Mouse (Mus musculus) gastrocnemius, postnatal 4 days (tissue): ENCODE measurements around the gene Mettl23. TPM values are rescaled to one million over a fixed set of nuclear protein-coding genes. Genes with fewer than 3 reads are reported as not detected.
"Not testable (repeated sequence)": the region's sequence is repeated elsewhere in the genome, so short reads cannot be mapped to it uniquely, and the experiment has no call there.

Experiments used
- DNase-seq, 2 experiments: peaks; one replicate each; pipeline ENCODE4 v3.0.0; 2021 to 2022; ENCODE audit warnings: low spot score in 2 of 2, mixed read lengths in 2 of 2
- total RNA-seq, 2 experiments: library from RNA; stranded (reverse); gene quantifications; 2 replicates each; pipeline ENCODE4 v1.2.3; 2021

Mettl23 gene
- total RNA-seq, 2 experiments from 2014 or later: 23.7 to 26.6 TPM

GRCm38 (mm10) chr11:116817567-116817966, 25.5 kb upstream of the Mettl23 start:
- DNase-seq: no peak

- no peak for DNase-seq
Measured at GRCm38 (mm10) chr11:116818722-116819121, 24.4 kb upstream of the Mettl23 start.

GRCm38 (mm10) chr11:116819932-116820593, 23.0 kb upstream of the Mettl23 start:
- DNase-seq: no peak

GRCm38 (mm10) chr11:116821057-116821940, 21.8 kb upstream of the Mettl23 start:
- no peak for DNase-seq

GRCm38 (mm10) chr11:116822215-116822614, 20.9 kb upstream of the Mettl23 start:
- no peak for DNase-seq

GRCm38 (mm10) chr11:116822626-116823025, 20.5 kb upstream of the Mettl23 start:
- DNase-seq: no peak

GRCm38 (mm10) chr11:116823255-116823654, 19.8 kb upstream of the Mettl23 start:
- no peak for DNase-seq

GRCm38 (mm10) chr11:116823885-116824284, 19.2 kb upstream of the Mettl23 start:
- not testable (repeated sequence) for DNase-seq

- DNase-seq: no peak
Measured at GRCm38 (mm10) chr11:116825230-116825629, 17.8 kb upstream of the Mettl23 start.

GRCm38 (mm10) chr11:116826550-116827504, 16.3 kb upstream of the Mettl23 start:
- DNase-seq: no peak

- DNase-seq: peak; percentile 89 to 91
Measured at GRCm38 (mm10) chr11:116827534-116828165, 15.4 kb upstream of the Mettl23 start, which contains the start of gene Mxra7. TSS of gene Mxra7 (minus strand) at chr11:116828046.

GRCm38 (mm10) chr11:116832172-116832685, 10.8 kb upstream of the Mettl23 start:
- DNase-seq: no peak

- DNase-seq: no peak
Measured at GRCm38 (mm10) chr11:116834954-116835353, 8.1 kb upstream of the Mettl23 start.

- DNase-seq: no peak
Measured at GRCm38 (mm10) chr11:116836283-116836682, 6.8 kb upstream of the Mettl23 start.

- no peak for DNase-seq
Measured at GRCm38 (mm10) chr11:116837441-116837840, 5.6 kb upstream of the Mettl23 start.

GRCm38 (mm10) chr11:116838936-116839335, 4.1 kb upstream of the Mettl23 start:
- no peak for DNase-seq

- DNase-seq: no peak
Measured at GRCm38 (mm10) chr11:116839601-116840000, 3.5 kb upstream of the Mettl23 start.

- no peak for DNase-seq
Measured at GRCm38 (mm10) chr11:116840748-116841147, 2.3 kb upstream of the Mettl23 start.

GRCm38 (mm10) chr11:116842531-116843260, 382 bp upstream of the Mettl23 start:
- DNase-seq: peak; percentile 63 to 74
